Mouse (Mus musculus): Measurements from ENCODE around the gene Kcnt1. TPM values are rescaled to one million over a fixed set of nuclear protein-coding genes. Genes with fewer than 3 reads are reported as not detected.

Kcnt1 gene
- total RNA-seq, 2 experiments from 2014 or later = 94.7 to 126 TPM

GRCm38 (mm10) chr2:25931249-25931859 lies 67.8 kb downstream of the Kcnt1 start:
- intact Hi-C loops (cut with DNase I) = no loop called here
- DNase-seq (ENCODE audit: extremely low spot score in 1 of 2, low spot score in 2 of 2) = peak in 1 of 2 experiments; percentile 55

- intact Hi-C loops (cut with DNase I) = no loop called here
- DNase-seq (ENCODE audit: extremely low spot score in 1 of 2, low spot score in 2 of 2) = no peak
These were observed 77.0 kb downstream of the Kcnt1 start for GRCm38 (mm10) chr2:25940503-25940902.

GRCm38 (mm10) chr2:25943822-25944221 lies 80.3 kb downstream of the Kcnt1 start:
- intact Hi-C loops (cut with DNase I) = no loop called here
- no peak for DNase-seq (ENCODE audit: extremely low spot score in 1 of 2, low spot score in 2 of 2)

GRCm38 (mm10) chr2:25947950-25948349 lies 84.4 kb downstream of the Kcnt1 start:
- intact Hi-C loops (cut with DNase I) = no loop called here

GRCm38 (mm10) chr2:25949291-25949690 lies 85.8 kb downstream of the Kcnt1 start:
- no peak for DNase-seq (ENCODE audit: extremely low spot score in 1 of 2, low spot score in 2 of 2)
- intact Hi-C loops (cut with DNase I) = no loop called here

More at GRCm38 (mm10) chr2:25947950-25948349, 84.4 kb downstream of the Kcnt1 start:
- peak in 1 of 2 experiments; percentile 45 for DNase-seq (ENCODE audit: extremely low spot score in 1 of 2, low spot score in 2 of 2)

Other genes with a start within 250 kb of the Kcnt1 start
- not detected for gene Ccdc183, start 246.1 kb upstream of the Kcnt1 start, total RNA-seq (2021)
- gene Tmem141, start 241.7 kb upstream of the Kcnt1 start, total RNA-seq (2021) = 10 to 100 TPM; 20.5 to 24.5 TPM
- gene Fcna, start 235.7 kb upstream of the Kcnt1 start, total RNA-seq (2021) = under 1 TPM; 0.69 to 0.99 TPM
- gene Lcn8, start 210.6 kb upstream of the Kcnt1 start, total RNA-seq (2021) = not detected
- gene Lcn5, start 205.8 kb upstream of the Kcnt1 start, total RNA-seq (2021) = not detected
- gene Lcn6, start 186.9 kb upstream of the Kcnt1 start, total RNA-seq (2021) = not detected
- gene Lcn10, start 181.0 kb upstream of the Kcnt1 start, total RNA-seq (2021) = not detected
- gene Obp2a, start 163.7 kb upstream of the Kcnt1 start, total RNA-seq (2021) = not detected
- 10 to 100 TPM; 80.8 to 95.4 TPM for gene Bmyc, start 157.0 kb upstream of the Kcnt1 start, total RNA-seq (2021)
- not detected for gene Obp2b, start 126.7 kb upstream of the Kcnt1 start, total RNA-seq (2021)
- not detected for gene Lcn3, start 98.2 kb upstream of the Kcnt1 start, total RNA-seq (2021)
- gene Lcn11, start 86.7 kb upstream of the Kcnt1 start, total RNA-seq (2021) = not detected
- not detected for gene Gm13539, start 81.5 kb upstream of the Kcnt1 start, total RNA-seq (2021)
- gene Glt6d1, start 47.9 kb upstream of the Kcnt1 start, total RNA-seq (2021) = not detected
- gene Lcn9, start 40.6 kb upstream of the Kcnt1 start, total RNA-seq (2021) = not detected
- not detected for gene Sohlh1, start 16.5 kb upstream of the Kcnt1 start, total RNA-seq (2021)
- gene Camsap1, start 119.5 kb downstream of the Kcnt1 start, total RNA-seq (2021) = 100 to 1,000 TPM; 155 to 168 TPM
- 10 to 100 TPM; 82.3 to 85.1 TPM for gene Ubac1, start 158.0 kb downstream of the Kcnt1 start, total RNA-seq (2021)